Mouse (Mus musculus): ENCODE data around the gene Trmu. TPM values are rescaled to one million over a fixed set of nuclear protein-coding genes. Genes with fewer than 3 reads are reported as not detected.
"Not testable (repeated sequence)": the region's sequence is repeated elsewhere in the genome, so short reads cannot be mapped to it uniquely, and the experiment has no call there.

Trmu gene
- 10 to 100 TPM; 35.6 to 44.8 TPM for total RNA-seq (2021)
- long read RNA-seq, transcript Trmu-201 (11 exons, 1,526 nt) = major isoform, 8 of 28 reads
- long read RNA-seq, partial matches to known transcripts = 3 of 28 reads
- long read RNA-seq, other reads (novel, unspliced or antisense) = 17 of 28 reads

- peak; percentile 90 to 92 for DNase-seq (ENCODE audit: low spot score in 2 of 2)
Observed at GRCm38 (mm10) chr15:85878848-85879497, at the start of gene Trmu. Gene Trmu, plus strand, starts transcription at chr15:85879312.

GRCm38 (mm10) chr15:85829470-85829869, 49.6 kb upstream of the Trmu start:
- DNase-seq (ENCODE audit: low spot score in 2 of 2) = no peak

DNA sequence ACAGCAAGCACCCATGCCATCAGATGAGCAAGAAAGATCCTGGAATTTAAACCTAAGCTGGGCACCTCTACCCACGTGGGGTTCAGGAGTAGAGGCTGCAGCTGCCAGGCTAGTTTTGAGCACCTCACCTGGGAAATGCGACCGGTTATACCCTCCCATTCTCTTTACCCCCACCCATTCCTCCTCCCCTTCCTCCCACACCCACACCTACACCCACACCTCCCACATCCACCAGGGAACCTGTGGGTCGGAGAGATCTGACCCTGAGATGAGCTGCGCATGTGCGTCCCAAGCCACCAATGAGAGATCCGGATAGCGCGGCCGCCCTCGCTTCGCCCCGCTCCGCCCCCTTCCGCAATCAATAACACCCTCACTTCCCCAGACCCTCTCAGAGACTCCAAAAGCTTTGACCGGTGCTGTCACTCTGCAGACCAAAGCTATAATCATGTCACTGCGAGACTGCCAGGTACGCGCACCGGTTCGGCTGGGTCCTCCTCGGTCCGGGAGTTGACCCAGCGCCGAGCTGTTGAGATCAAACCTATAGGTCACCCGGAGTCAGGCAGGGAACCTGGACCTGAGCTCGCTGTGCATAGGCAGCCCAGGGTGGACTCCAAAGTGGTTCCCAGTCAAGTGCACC, 47.0 kb upstream of the Trmu start, which contains the start of gene Ttc38:
Gene Ttc38 (plus strand): TSS at position 353 of the 637 bp plus-strand sequence.
- peak; percentile 71 to 80 for DNase-seq (ENCODE audit: low spot score in 2 of 2)

- DNase-seq (ENCODE audit: low spot score in 2 of 2) = no peak
Observed at GRCm38 (mm10) chr15:85832599-85832998, 46.5 kb upstream of the Trmu start.

DNA sequence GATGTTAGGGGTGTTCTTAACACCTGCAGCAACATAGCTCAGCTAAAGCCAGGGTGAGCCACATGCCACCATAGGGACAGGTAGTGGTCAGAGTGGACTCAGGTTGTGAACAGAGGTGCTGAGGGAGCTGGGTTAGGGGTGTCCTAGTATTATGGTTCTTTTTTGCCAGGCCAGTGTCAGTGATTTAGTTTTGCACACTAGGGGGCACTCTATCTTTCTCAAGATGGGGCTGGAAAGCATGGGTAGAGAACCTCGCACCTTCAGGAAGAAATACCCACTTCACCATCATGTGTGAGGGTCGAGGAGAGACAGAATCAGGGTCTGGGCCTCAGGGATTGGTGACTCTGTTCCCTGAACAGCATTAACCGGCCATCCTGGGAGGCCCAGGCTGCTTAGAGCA, 43.8 kb upstream of the Trmu start:
- no peak for DNase-seq (ENCODE audit: low spot score in 2 of 2)

DNA sequence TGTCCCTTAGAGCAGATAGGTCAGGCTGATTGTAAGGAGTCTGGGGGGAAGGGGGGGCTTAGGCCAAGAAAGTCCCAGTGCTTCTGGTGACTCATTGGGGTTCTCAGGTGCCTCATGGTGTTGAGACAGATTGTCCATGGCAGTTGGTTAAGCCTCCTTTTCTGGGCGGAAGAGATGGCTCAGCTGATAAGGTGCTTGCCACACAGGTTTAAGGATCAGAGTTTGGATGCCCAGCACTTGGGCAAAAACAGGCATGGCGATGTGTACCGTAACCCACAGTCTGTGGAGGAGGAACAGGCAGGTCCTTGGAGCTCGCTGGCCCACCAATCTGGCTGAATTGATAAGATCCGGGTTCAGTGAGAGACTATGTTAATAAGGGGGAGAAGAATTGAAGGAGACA, 42.2 kb upstream of the Trmu start:
- no peak for DNase-seq (ENCODE audit: low spot score in 2 of 2)

DNA sequence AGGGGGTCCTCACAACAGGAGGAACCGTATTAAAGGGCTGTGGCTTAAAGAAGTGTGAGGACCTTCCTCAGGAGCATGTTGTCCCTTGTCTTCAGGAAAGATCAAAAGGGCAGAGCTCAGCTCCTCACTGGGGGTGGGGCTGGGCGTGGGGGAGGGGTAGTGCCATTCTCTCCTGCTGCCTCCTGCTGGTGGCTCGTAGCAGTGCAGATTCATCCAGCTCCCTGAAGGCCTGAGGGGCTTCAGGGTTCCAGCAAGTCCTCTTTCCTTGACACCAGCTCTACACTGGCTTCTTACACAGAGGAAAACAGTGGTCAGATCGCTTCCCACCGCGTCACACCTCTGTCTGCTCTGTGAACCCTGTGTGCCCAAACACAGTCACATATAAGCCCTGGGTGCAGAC, 38.1 kb upstream of the Trmu start:
- DNase-seq (ENCODE audit: low spot score in 2 of 2) = peak; percentile 25 to 30

DNA sequence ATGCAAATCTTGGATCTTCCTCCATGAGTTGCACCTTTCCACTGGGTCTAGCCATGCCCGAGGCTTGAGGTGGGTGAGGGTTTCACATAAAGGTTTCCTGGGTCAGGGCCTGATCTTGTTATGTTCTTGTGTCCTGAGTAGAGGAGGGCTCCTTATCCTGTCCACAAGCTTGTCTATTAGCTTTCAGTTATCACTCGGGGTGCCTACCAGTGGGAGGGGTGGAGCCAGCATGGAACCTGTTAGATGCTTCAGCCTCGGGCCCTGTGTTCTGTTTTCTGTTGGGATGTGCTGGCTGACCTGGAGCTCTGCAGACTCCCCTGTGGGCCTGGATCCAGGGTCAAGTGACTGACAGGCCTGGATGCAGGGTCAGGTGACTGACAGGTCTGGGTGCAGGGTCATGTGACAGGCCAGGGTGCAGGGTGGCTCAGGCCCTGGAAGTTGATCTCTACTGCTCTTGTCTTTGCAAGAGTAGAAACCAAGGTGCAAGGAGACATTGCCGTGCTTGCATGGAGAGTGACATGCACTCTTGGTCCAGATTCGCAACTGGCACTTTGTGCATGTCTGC, 37.2 kb upstream of the Trmu start:
- no peak for DNase-seq (ENCODE audit: low spot score in 2 of 2)

- DNase-seq (ENCODE audit: low spot score in 2 of 2) = no peak
Observed at GRCm38 (mm10) chr15:85845071-85845470, 34.0 kb upstream of the Trmu start.

- DNase-seq (ENCODE audit: low spot score in 2 of 2) = no peak
Observed at GRCm38 (mm10) chr15:85851656-85852392, 27.3 kb upstream of the Trmu start.

DNA sequence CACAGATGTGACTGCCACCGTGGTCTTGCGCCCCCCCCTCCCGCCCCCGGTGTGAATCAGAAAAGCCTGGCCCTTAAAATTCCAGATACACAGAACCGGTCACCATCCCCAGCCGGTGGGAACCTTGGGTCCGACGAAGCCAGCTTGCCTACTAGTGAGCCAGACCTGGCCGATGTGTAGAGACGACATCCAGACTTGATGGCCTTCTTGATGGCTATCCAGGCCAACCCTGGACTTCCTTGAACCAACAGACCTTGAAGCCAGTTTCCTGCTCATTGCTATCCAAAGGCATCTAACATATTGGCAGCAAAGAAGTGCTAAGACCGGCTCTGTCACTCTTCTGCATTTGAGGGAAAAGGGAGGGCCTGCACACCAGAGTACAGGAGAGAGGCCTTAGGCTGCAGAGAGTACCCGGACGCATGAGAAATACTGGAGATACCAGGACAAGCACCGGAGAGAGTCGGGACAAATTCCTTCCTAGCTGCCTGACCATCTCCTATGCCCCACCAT, 20.1 kb upstream of the Trmu start:
- DNase-seq (ENCODE audit: low spot score in 2 of 2) = no peak

DNA sequence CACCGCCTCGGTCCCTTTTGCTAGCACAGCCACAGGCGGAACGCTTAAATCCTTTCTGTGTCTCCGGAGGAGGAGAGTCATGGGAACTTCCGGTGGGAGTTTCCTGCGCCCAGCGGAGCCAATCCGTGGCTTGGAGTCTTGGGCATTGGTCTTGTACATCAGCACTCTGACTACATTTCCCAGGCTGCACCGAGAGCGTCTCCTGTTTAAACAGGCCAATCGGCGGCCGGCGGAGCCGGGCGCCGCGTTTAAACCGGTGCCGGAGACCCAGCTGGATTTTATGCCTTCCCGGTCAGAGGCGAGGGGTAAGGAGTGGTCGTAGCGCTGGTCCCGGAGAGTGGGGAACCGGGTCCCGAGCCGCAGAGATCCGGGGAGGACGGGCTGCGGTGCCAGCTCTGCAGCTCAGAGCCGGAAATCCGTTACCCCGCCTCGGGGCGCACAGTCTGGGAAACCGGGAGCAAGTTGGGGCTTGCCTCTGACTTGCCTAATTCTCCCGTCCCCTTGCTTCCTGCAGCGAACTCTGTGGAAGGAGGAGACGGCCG, 19.6 kb upstream of the Trmu start, which contains the start of gene Gtse1:
Gene Gtse1 (plus strand): TSS at position 256 of the 542 bp plus-strand sequence.
- peak; percentile 91 to 95 for DNase-seq (ENCODE audit: low spot score in 2 of 2)

- DNase-seq (ENCODE audit: low spot score in 2 of 2) = not testable (repeated sequence)
Observed at GRCm38 (mm10) chr15:85865913-85866312, 13.2 kb upstream of the Trmu start.

DNA sequence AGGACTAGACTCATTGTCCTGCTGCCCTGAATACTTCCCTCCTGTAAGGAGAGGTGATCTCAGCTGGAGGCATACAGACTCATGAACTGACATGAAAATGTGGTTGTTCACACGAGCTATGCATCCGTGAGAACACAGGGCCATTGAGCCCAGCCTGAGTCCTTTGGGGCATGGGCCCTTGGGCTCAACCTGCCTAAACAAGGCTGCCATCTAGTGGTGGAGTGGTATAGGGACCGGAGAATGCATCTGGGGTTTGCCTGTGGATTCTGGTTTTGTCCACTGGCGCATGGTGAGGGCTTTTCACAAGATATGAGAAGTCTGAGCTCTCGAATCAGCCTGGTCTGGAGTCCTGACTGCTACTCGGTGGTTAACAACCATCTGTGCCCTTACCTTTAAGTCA, 11.4 kb upstream of the Trmu start:
- DNase-seq (ENCODE audit: low spot score in 2 of 2) = peak; percentile 72 to 79

DNA sequence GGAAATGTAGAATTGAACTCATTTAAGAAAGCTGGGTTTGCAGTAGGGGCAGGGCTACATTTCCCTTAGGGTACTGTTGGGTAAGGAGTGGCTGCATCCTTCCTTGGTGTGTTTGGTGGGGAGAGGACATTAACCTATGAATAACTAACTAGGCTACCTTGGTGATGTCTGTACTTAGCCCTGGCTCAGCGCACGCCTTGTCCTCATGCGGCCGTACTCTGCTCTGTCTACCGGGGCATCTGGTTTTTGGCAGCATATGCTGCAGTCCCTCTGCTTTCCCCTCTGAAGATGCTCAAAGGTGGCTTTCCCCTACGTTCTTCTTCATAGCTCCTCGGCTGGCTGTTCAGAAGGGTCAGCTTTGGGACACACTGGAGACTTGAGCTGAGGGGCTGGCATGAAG, 1.8 kb upstream of the Trmu start:
- DNase-seq (ENCODE audit: low spot score in 2 of 2) = no peak

GRCm38 (mm10) chr15:85879498-85879895, 385 bp downstream of the Trmu start:
- DNase-seq (ENCODE audit: low spot score in 2 of 2) = peak; percentile 37 to 48

- DNase-seq (ENCODE audit: low spot score in 2 of 2) = no peak
Observed at GRCm38 (mm10) chr15:85885606-85886005, 6.5 kb downstream of the Trmu start.

DNA sequence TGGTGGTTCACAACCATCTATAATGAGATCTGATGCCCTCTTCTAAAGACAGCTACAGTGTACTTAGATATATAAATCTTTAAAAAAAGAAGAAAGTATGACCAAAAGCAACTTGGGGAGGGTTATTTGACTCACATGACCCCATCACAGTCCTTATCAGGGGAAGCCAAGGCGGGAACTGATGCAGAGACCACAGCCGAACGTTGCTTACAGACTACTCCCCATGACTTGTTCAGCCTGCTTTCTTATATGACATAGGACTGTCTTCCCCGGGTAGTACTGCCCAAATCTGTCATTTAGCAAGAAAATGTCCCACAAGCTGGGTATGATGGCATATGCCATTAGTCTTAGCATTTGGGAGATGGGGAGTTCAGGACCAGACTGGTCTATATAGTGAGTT, 10.1 kb downstream of the Trmu start:
- DNase-seq (ENCODE audit: low spot score in 2 of 2) = no peak

GRCm38 (mm10) chr15:85891971-85892370, 12.9 kb downstream of the Trmu start:
- DNase-seq (ENCODE audit: low spot score in 2 of 2) = no peak

DNA sequence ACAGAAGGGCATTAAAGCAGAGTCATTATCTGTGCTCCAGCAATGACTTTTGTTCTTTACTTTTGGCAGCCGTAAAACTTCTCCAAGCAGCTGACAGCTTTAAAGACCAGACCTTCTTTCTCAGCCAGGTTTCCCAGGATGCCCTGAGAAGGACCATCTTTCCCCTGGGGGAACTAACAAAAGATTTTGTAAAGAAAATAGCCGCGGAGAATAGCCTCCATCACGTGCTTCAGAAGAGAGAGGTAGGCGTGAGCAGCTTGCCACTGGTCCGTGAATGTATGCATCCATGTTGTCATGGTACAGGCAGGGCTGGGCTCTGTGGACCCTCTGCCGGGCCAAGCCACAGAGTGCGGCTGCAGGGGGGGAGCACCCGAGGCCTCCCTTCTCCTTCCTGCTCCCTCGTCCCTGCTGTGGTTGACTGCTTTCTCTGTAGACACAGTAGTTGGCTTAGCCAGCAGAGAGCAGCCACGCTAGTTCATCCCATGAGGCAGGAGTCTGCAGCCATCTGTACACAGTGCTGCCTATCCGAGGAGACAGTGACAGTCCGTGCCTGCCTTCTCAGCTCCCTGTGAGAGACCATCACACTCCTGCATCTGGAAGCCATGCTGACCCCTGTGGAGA, 13.5 kb downstream of the Trmu start:
- no peak for DNase-seq (ENCODE audit: low spot score in 2 of 2)

GRCm38 (mm10) chr15:85893871-85894270, 14.8 kb downstream of the Trmu start:
- DNase-seq (ENCODE audit: low spot score in 2 of 2) = no peak
